Mouse (Mus musculus) adrenal gland, postnatal 14 days (tissue): ENCODE results near the gene Alg12. TPM values are rescaled to one million over a fixed set of nuclear protein-coding genes. Genes with fewer than 3 reads are reported as not detected.

Source experiments
- DNase-seq: peaks from one replicate; pipeline ENCODE4 v3.0.0; 2021; ENCODE audit warnings: mixed read lengths
- long read RNA-seq, 2 experiments: library from polyadenylated mRNA; stranded (forward); transcript quantifications; one replicate each; pipeline ENCODE4 v2.0.0; 2021
- total RNA-seq: library from RNA; stranded (reverse); gene quantifications from 2 replicates; pipeline ENCODE4 v1.2.3, GENCODE M21; 2021

Gene Alg12
- total RNA-seq = 14.3 and 14.8 TPM in 2 replicates
- long read RNA-seq, experiment 1, transcript Alg12-204 (10 exons, 2,130 nt) = major isoform, 11 of 20 reads
- long read RNA-seq, experiment 1, partial matches to known transcripts = 5 of 20 reads
- long read RNA-seq, experiment 1, other reads (novel, unspliced or antisense) = 3 of 20 reads
- long read RNA-seq, experiment 2, transcript Alg12-204 (10 exons, 2,130 nt) = major isoform, 6 of 8 reads
- long read RNA-seq, experiment 2, partial matches to known transcripts = 0 of 8 reads
- long read RNA-seq, experiment 2, other reads (novel, unspliced or antisense) = 2 of 8 reads

GRCm38 (mm10) chr15:88819026-88819905, at the start of gene Alg12, which contains the start of gene Creld2:
Gene Alg12 (minus strand): TSS chr15:88819318.
Gene Creld2 (plus strand): TSS chr15:88819646.
- peak; percentile 100 for DNase-seq

- DNase-seq = peak; percentile 51
Measured at GRCm38 (mm10) chr15:88868024-88868742, 49.1 kb upstream of the Alg12 start.

GRCm38 (mm10) chr15:88867368-88868023, 48.4 kb upstream of the Alg12 start:
- DNase-seq = peak; percentile 68

- DNase-seq = peak; percentile 53
Measured at GRCm38 (mm10) chr15:88866934-88867356, 47.8 kb upstream of the Alg12 start.

- DNase-seq = no peak
Measured at GRCm38 (mm10) chr15:88865888-88866695, 47.0 kb upstream of the Alg12 start.

GRCm38 (mm10) chr15:88865061-88865460, 45.9 kb upstream of the Alg12 start:
- DNase-seq = no peak

GRCm38 (mm10) chr15:88864270-88865030, 45.3 kb upstream of the Alg12 start:
- DNase-seq = peak; percentile 56

GRCm38 (mm10) chr15:88863695-88864231, 44.6 kb upstream of the Alg12 start:
- peak; percentile 96 for DNase-seq

- peak; percentile 72 for DNase-seq
Measured at GRCm38 (mm10) chr15:88862881-88863694, 44.0 kb upstream of the Alg12 start.

GRCm38 (mm10) chr15:88861772-88862622, 42.9 kb upstream of the Alg12 start, which contains the start of gene Pim3:
Gene Pim3 (plus strand): TSS chr15:88862186.
- peak; percentile 98 for DNase-seq

GRCm38 (mm10) chr15:88860781-88861180, 41.7 kb upstream of the Alg12 start:
- DNase-seq = peak; percentile 21

GRCm38 (mm10) chr15:88859206-88859970, 40.3 kb upstream of the Alg12 start:
- peak; percentile 48 for DNase-seq

GRCm38 (mm10) chr15:88858707-88859106, 39.6 kb upstream of the Alg12 start:
- DNase-seq = no peak

- DNase-seq = peak; percentile 73
Measured at GRCm38 (mm10) chr15:88858141-88858541, 39.0 kb upstream of the Alg12 start.

GRCm38 (mm10) chr15:88857361-88857760, 38.2 kb upstream of the Alg12 start:
- DNase-seq = no peak

- no peak for DNase-seq
Measured at GRCm38 (mm10) chr15:88856613-88857012, 37.5 kb upstream of the Alg12 start.

- DNase-seq = no peak
Measured at GRCm38 (mm10) chr15:88855896-88856417, 36.8 kb upstream of the Alg12 start.
